26 mouse cellular contexts compared by ENCODE assay signal in genomic region chr1:143466092-143466491, GRCm38 (mm10).
A peak's percentile ranks its signal among the peaks of the same experiment; 100 is the strongest.
DNase-seq lines count a peak whose midpoint lies in the region; ATAC-seq and TF ChIP-seq lines count a peak whose summit lies in the region.
"Had no signal": no experiment of that assay in that cellular context is flagged by ENCODE, and none has a peak within 500 bp of the region (broad histone marks: within the 10 kb centered on the region; RNA-seq: fewer than 3 reads in every experiment).

No protein-coding gene starts in this region.

- no peak overlapping the region for H3K4me3 ChIP-seq in lung, adult 2 months (replicated peaks; ENCODE audit: extremely low read depth, low read depth, low read length)
- no peak overlapping the region for H3K4me3 ChIP-seq in MEL (ENCODE audit: control insufficient read depth in 1 of 2, insufficient read depth in 1 of 2, low read depth in 2 of 2, low read length in 2 of 2)
- H3K4me3 ChIP-seq in embryonic facial prominence, embryonic 10.5 days, result no peak overlapping the region
- H3K4me3 ChIP-seq in forebrain, embryonic 13.5 days, result no peak overlapping the region
- H3K4me3 ChIP-seq: forebrain, embryonic 10.5 days; gastrocnemius, adult 2 months; heart, embryonic 10.5 days; limb, embryonic 13.5 days; liver, embryonic 13.5 days; myocyte had no signal

- no peaks in the 10 kb centered on the region for H3K9me3 ChIP-seq in MEL (replicated peaks; ENCODE audit: insufficient read depth, low read length)
- no peaks in the 10 kb centered on the region for H3K9me3 ChIP-seq in embryonic facial prominence, embryonic 10.5 days
- H3K9me3 ChIP-seq in forebrain, embryonic 13.5 days (replicated peaks), result no peaks in the 10 kb centered on the region
- H3K9me3 ChIP-seq: forebrain, embryonic 10.5 days; heart, embryonic 10.5 days; limb, embryonic 13.5 days; liver, embryonic 13.5 days had no signal

- H3K9ac ChIP-seq in MEL (ENCODE audit: control insufficient read depth, low read depth, low read length, poor library complexity, severe bottlenecking), result no peak overlapping the region
- H3K9ac ChIP-seq in forebrain, embryonic 13.5 days, result no peak overlapping the region
- H3K9ac ChIP-seq: limb, embryonic 13.5 days; liver, embryonic 13.5 days had no signal

- TF ChIP-seq RAD21 in MEL (IDR thresholded peaks at IDR 0.05; ENCODE audit: low read depth, low read length), result no peak

- 81% methylated on average over 3 of the region's 3 CpGs for WGBS in lung, adult 2 months
- WGBS in embryonic facial prominence, embryonic 10.5 days, result 89% methylated on average over 3 of the region's 3 CpGs
- WGBS in forebrain, embryonic 13.5 days, result 93% methylated on average over 3 of the region's 3 CpGs

- no peak for TF ChIP-seq POLR2A in lung, adult 2 months (IDR thresholded peaks at IDR 0.05; ENCODE audit: borderline replicate concordance, extremely low read depth, low read depth, low read length)
- no peak for TF ChIP-seq POLR2A in MEL (IDR thresholded peaks at IDR 0.05; ENCODE audit: control insufficient read depth in 1 of 2, insufficient read depth in 1 of 2, low read depth in 1 of 2, low read length in 2 of 2, poor library complexity in 1 of 2)

- TF ChIP-seq EP300 in MEL (IDR thresholded peaks at IDR 0.05; ENCODE audit: low read depth in 1 of 2, low read length in 2 of 2), result no peak

- DNase-seq in lung, adult 18-20 months, result peak; percentile 12 to 14
- no peak for DNase-seq in lung, adult 2 months
- peak; percentile 33 for DNase-seq in MEL (ENCODE audit: low read depth, low spot score)
- DNase-seq in natural killer cell, adult 2 months (ENCODE audit: low spot score in 2 of 2), result peak; percentile 26 to 55
- DNase-seq in embryonic facial prominence, embryonic 10.5 days (ENCODE audit: low spot score), result no peak
- DNase-seq: adrenal gland, postnatal 10 days; B cell, adult 2 months; cerebellum, adult 8-10 months; gastrocnemius, adult 2 months; heart, postnatal 4 days; kidney, adult 18-20 months; kidney, postnatal 4 days; liver, embryonic 13.5 days; midbrain, embryonic 14.5 days; right cerebral cortex, adult 18-20 months; right cerebral cortex, postnatal 4 days; thymus, postnatal 25 days had no signal

- H3K4me1 ChIP-seq in lung, adult 2 months (ENCODE audit: control insufficient read depth, insufficient read depth, low read length), result no peaks in the 10 kb centered on the region
- no peaks in the 10 kb centered on the region for H3K4me1 ChIP-seq in MEL (ENCODE audit: control insufficient read depth in 1 of 2, insufficient read depth in 2 of 2, low read length in 2 of 2)
- no peaks in the 10 kb centered on the region for H3K4me1 ChIP-seq in embryonic facial prominence, embryonic 10.5 days
- H3K4me1 ChIP-seq in forebrain, embryonic 13.5 days, result no peaks in the 10 kb centered on the region
- H3K4me1 ChIP-seq: forebrain, embryonic 10.5 days; heart, embryonic 10.5 days; limb, embryonic 13.5 days; liver, embryonic 13.5 days had no signal

- no peaks in the 10 kb centered on the region for H3K36me3 ChIP-seq in MEL (ENCODE audit: control insufficient read depth in 1 of 2, insufficient read depth in 2 of 2, low read length in 2 of 2)
- H3K36me3 ChIP-seq in embryonic facial prominence, embryonic 10.5 days (replicated peaks), result no peaks in the 10 kb centered on the region
- no peaks in the 10 kb centered on the region for H3K36me3 ChIP-seq in forebrain, embryonic 13.5 days (ENCODE audit: poor library complexity, severe bottlenecking)
- H3K36me3 ChIP-seq: forebrain, embryonic 10.5 days; heart, embryonic 10.5 days; limb, embryonic 13.5 days; liver, embryonic 13.5 days had no signal

- H3K79me2 ChIP-seq in MEL (ENCODE audit: control insufficient read depth, insufficient read depth, low read length, poor library complexity), result no peaks in the 10 kb centered on the region

- H3K4me2 ChIP-seq in forebrain, embryonic 13.5 days, result no peak overlapping the region
- H3K4me2 ChIP-seq: limb, embryonic 13.5 days; liver, embryonic 13.5 days had no signal

- no peak for TF ChIP-seq CTCF in lung, adult 2 months (IDR thresholded peaks at IDR 0.05; ENCODE audit: insufficient read depth, low read length)
- TF ChIP-seq CTCF in MEL (IDR thresholded peaks at IDR 0.05 in 2 of 3, conservative IDR thresholded peaks at IDR 0.05 in 1 of 3; ENCODE audit: control insufficient read depth in 1 of 3, insufficient read depth in 1 of 3, low read depth in 2 of 3, low read length in 3 of 3, poor library complexity in 1 of 3, severe bottlenecking in 1 of 3), result no peak

- no peak overlapping the region for H3K27ac ChIP-seq in MEL (ENCODE audit: control insufficient read depth, low read depth, low read length)
- H3K27ac ChIP-seq in embryonic facial prominence, embryonic 10.5 days (replicated peaks), result no peak overlapping the region
- no peak overlapping the region for H3K27ac ChIP-seq in forebrain, embryonic 13.5 days
- H3K27ac ChIP-seq: forebrain, embryonic 10.5 days; gastrocnemius, adult 2 months; heart, embryonic 10.5 days; limb, embryonic 13.5 days; liver, embryonic 13.5 days had no signal

- no peaks in the 10 kb centered on the region for H3K27me3 ChIP-seq in MEL (ENCODE audit: control insufficient read depth in 1 of 2, insufficient read depth in 2 of 2, low read length in 2 of 2)
- no peaks in the 10 kb centered on the region for H3K27me3 ChIP-seq in embryonic facial prominence, embryonic 10.5 days (replicated peaks; ENCODE audit: low read depth, poor library complexity, severe bottlenecking)
- no peaks in the 10 kb centered on the region for H3K27me3 ChIP-seq in forebrain, embryonic 13.5 days
- H3K27me3 ChIP-seq: limb, embryonic 13.5 days; liver, embryonic 13.5 days had no signal

- ATAC-seq in granulocyte monocyte progenitor cell, adult 5-6 weeks (replicated peaks; ENCODE audit: poor library complexity, severe bottlenecking), result peak; percentile 99
- no peak for ATAC-seq in erythroblast, adult 5-6 weeks (replicated peaks; ENCODE audit: low FRiP score, poor library complexity, severe bottlenecking)
- no peak for ATAC-seq in forebrain, embryonic 13.5 days
- ATAC-seq: activated CD4-positive, CD25-positive, alpha-beta regulatory T cell, adult 4 months; hindbrain, embryonic 16.5 days had no signal

TF ChIP-seq in MEL, 35 proteins besides CTCF, POLR2A, EP300 and RAD21:
- TF ChIP-seq KAT2A (conservative IDR thresholded peaks at IDR 0.05; ENCODE audit: low read depth, low read length), result no peak
- TF ChIP-seq ZNF384 (IDR thresholded peaks at IDR 0.05; ENCODE audit: low read depth, low read length), result no peak
- TF ChIP-seq ETS1 (IDR thresholded peaks at IDR 0.05; ENCODE audit: low read depth, low read length), result no peak
- TF ChIP-seq MAX (IDR thresholded peaks at IDR 0.05; ENCODE audit: low read length), result no peak
- no peak for TF ChIP-seq ZKSCAN1 (IDR thresholded peaks at IDR 0.05; ENCODE audit: low read depth, low read length)
- TF ChIP-seq USF2 (IDR thresholded peaks at IDR 0.05; ENCODE audit: borderline replicate concordance in 1 of 2, insufficient read depth in 1 of 2, low read depth in 1 of 2, low read length in 2 of 2), result no peak
- TF ChIP-seq MAZ (IDR thresholded peaks at IDR 0.05; ENCODE audit: low read depth, low read length), result no peak
- TF ChIP-seq TBP (IDR thresholded peaks at IDR 0.05; ENCODE audit: low read depth, low read length), result no peak
- TF ChIP-seq TCF12 (IDR thresholded peaks at IDR 0.05; ENCODE audit: low read depth, low read length), result no peak
- no peak for TF ChIP-seq CHD2 (IDR thresholded peaks at IDR 0.05; ENCODE audit: low read length)
- TF ChIP-seq MYC (IDR thresholded peaks at IDR 0.05; ENCODE audit: low read depth, low read length), result no peak
- TF ChIP-seq ZC3H11A (IDR thresholded peaks at IDR 0.05; ENCODE audit: low read depth, low read length), result no peak
- TF ChIP-seq CHD1 (IDR thresholded peaks at IDR 0.05; ENCODE audit: low read depth, low read length), result no peak
- TF ChIP-seq NELFE (IDR thresholded peaks at IDR 0.05; ENCODE audit: low read depth, low read length), result no peak
- TF ChIP-seq ZMIZ1 (IDR thresholded peaks at IDR 0.05; ENCODE audit: low read depth, low read length), result no peak
- TF ChIP-seq POLR2AphosphoS2 (IDR thresholded peaks at IDR 0.05; ENCODE audit: low read length), result no peak

Comparison
In these comparisons a context has a peak if more than half of its experiments do, and no peak if none do; other contexts are left out.
1. DNase-seq: peak in lung, adult 18-20 months (2 of 2), MEL (single experiment) and natural killer cell, adult 2 months (2 of 2); none in lung, adult 2 months (single experiment) and embryonic facial prominence, embryonic 10.5 days (single experiment).